Comparison of ENCODE assay signal across 24 mouse cellular contexts in the genomic region with DNA sequence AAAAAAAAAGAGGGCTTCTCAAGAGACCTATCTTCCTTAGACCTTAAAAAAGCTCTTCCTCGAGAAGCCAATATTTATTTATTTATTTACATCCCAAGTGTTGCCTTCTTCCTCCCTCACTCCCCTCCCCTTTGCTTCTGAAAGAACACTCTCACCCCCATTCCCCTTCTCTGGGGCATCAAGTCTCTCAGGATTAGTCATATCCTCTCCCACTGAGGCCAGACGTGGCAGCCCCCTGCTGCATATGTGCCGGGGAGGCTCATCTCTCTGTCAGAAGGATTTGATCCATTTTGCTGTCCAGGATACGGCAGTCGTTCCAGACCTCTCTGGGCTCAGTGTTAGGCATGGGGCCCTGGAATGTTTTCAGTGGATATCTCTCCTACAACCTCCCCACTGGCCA. TPM values are rescaled to one million over a fixed set of nuclear protein-coding genes. Genes with fewer than 3 reads are reported as not detected.
DNase-seq lines count a peak whose midpoint lies in the region; ATAC-seq and TF ChIP-seq lines count a peak whose summit lies in the region.
"Had no signal": no experiment of that assay in that cellular context is flagged by ENCODE, and none has a peak within 500 bp of the region (broad histone marks: within the 10 kb centered on the region; RNA-seq: fewer than 3 reads in every experiment).

No protein-coding gene starts in this region.

- no peaks in the 10 kb centered on the region for H3K27me3 ChIP-seq in liver, postnatal 0 days (ENCODE audit: insufficient read depth, low read length)
- no peaks in the 10 kb centered on the region for H3K27me3 ChIP-seq in liver, embryonic 12.5 days (replicated peaks)
- no peaks in the 10 kb centered on the region for H3K27me3 ChIP-seq in embryonic facial prominence, embryonic 10.5 days (replicated peaks; ENCODE audit: low read depth, poor library complexity, severe bottlenecking)
- H3K27me3 ChIP-seq: embryonic facial prominence, embryonic 13.5 days; forebrain, embryonic 12.5 days; forebrain, embryonic 15.5 days; heart, embryonic 13.5 days; hindbrain, embryonic 12.5 days; hindbrain, embryonic 15.5 days; Patski had no signal

- no peak for TF ChIP-seq EP300 in liver, postnatal 0 days (IDR thresholded peaks at IDR 0.05; ENCODE audit: low read depth)

- H3K4me1 ChIP-seq in liver, postnatal 0 days (ENCODE audit: insufficient read depth): no peaks in the 10 kb centered on the region
- H3K4me1 ChIP-seq in liver, embryonic 12.5 days: peaks cover 10% of the 10 kb centered on the region
- H3K4me1 ChIP-seq in embryonic facial prominence, embryonic 10.5 days: peaks cover under 1% of the 10 kb centered on the region; the same call in 1 of the 2 replicates
- H3K4me1 ChIP-seq: forebrain, embryonic 12.5 days; forebrain, embryonic 15.5 days; hindbrain, embryonic 12.5 days; hindbrain, embryonic 15.5 days had no signal

- no peak for ATAC-seq in liver, postnatal 0 days
- no peak for ATAC-seq in liver, embryonic 12.5 days
- ATAC-seq: forebrain, embryonic 15.5 days; Patski had no signal

- no peak for DNase-seq in liver, postnatal 0 days
- DNase-seq in testis, postnatal 10 days (ENCODE audit: low spot score): peak; percentile 14
- no peak for DNase-seq in testis, postnatal 14 days (ENCODE audit: low spot score)
- DNase-seq in embryonic facial prominence, embryonic 10.5 days (ENCODE audit: low spot score): peak; percentile 6
- DNase-seq in yolk sac, embryonic 10.5 days (ENCODE audit: low spot score): no peak
- DNase-seq: adrenal gland, postnatal 14 days; cerebellum, adult 11 months; cerebellum, adult 2 months; cerebellum, adult 9-11 months; cerebellum, postnatal 25 days; gastrocnemius, postnatal 25 days; heart, postnatal 14 days had no signal

- TF ChIP-seq CTCF in liver, postnatal 0 days (IDR thresholded peaks at IDR 0.05; ENCODE audit: low read depth): no peak

- 69% methylated on average over 5 of the region's 5 CpGs for WGBS in liver, postnatal 0 days (ENCODE audit: insufficient replicate concordance)
- WGBS in liver, embryonic 12.5 days (ENCODE audit: insufficient replicate concordance): 58% methylated on average over 5 of the region's 5 CpGs
- 83% methylated on average over 5 of the region's 5 CpGs for WGBS in embryonic facial prominence, embryonic 10.5 days

- no peaks in the 10 kb centered on the region for H3K9me3 ChIP-seq in liver, postnatal 0 days (ENCODE audit: low read length)
- H3K9me3 ChIP-seq in liver, embryonic 12.5 days (replicated peaks): peaks cover 5% of the 10 kb centered on the region; the same call in 1 of the 2 replicates
- H3K9me3 ChIP-seq in embryonic facial prominence, embryonic 10.5 days: 0 out of 2 replicates have a peak, but pooled peaks cover 2% of the 10 kb centered on the region
- H3K9me3 ChIP-seq: embryonic facial prominence, embryonic 13.5 days; forebrain, embryonic 12.5 days; forebrain, embryonic 15.5 days; heart, embryonic 10.5 days; heart, embryonic 13.5 days; hindbrain, embryonic 12.5 days; hindbrain, embryonic 15.5 days had no signal

- H3K9ac ChIP-seq in liver, postnatal 0 days (replicated peaks): no peak overlapping the region
- no peak overlapping the region for H3K9ac ChIP-seq in liver, embryonic 12.5 days
- H3K9ac ChIP-seq: embryonic facial prominence, embryonic 13.5 days; forebrain, embryonic 12.5 days; forebrain, embryonic 15.5 days; heart, embryonic 13.5 days; hindbrain, embryonic 12.5 days; hindbrain, embryonic 15.5 days had no signal

- no peak overlapping the region for H3K4me2 ChIP-seq in liver, postnatal 0 days (ENCODE audit: low read depth, low read length)
- H3K4me2 ChIP-seq in liver, embryonic 12.5 days: no peak overlapping the region
- H3K4me2 ChIP-seq: embryonic facial prominence, embryonic 13.5 days; forebrain, embryonic 12.5 days; forebrain, embryonic 15.5 days; heart, embryonic 13.5 days; hindbrain, embryonic 12.5 days; hindbrain, embryonic 15.5 days had no signal

- no peak overlapping the region for H3K4me3 ChIP-seq in liver, postnatal 0 days (ENCODE audit: low read depth, low read length)
- H3K4me3 ChIP-seq in liver, embryonic 12.5 days: no peak overlapping the region
- no peak overlapping the region for H3K4me3 ChIP-seq in embryonic facial prominence, embryonic 10.5 days
- H3K4me3 ChIP-seq: embryonic facial prominence, embryonic 13.5 days; erythroblast, embryonic 14.5 days; forebrain, embryonic 12.5 days; forebrain, embryonic 15.5 days; heart, adult 2 months; heart, embryonic 10.5 days; heart, embryonic 13.5 days; hindbrain, embryonic 12.5 days; hindbrain, embryonic 15.5 days had no signal

- no peaks in the 10 kb centered on the region for H3K36me3 ChIP-seq in liver, postnatal 0 days (replicated peaks; ENCODE audit: insufficient read depth, low read length)
- H3K36me3 ChIP-seq in liver, embryonic 12.5 days: no peaks in the 10 kb centered on the region
- no peaks in the 10 kb centered on the region for H3K36me3 ChIP-seq in embryonic facial prominence, embryonic 10.5 days (replicated peaks)
- H3K36me3 ChIP-seq: embryonic facial prominence, embryonic 13.5 days; forebrain, embryonic 12.5 days; forebrain, embryonic 15.5 days; G1E; heart, embryonic 10.5 days; heart, embryonic 13.5 days; hindbrain, embryonic 12.5 days; hindbrain, embryonic 15.5 days had no signal

- H3K27ac ChIP-seq in liver, postnatal 0 days (ENCODE audit: low read depth): 0 out of 2 replicates have a peak overlapping the region, but pooled peaks have one; percentile 35
- no peak overlapping the region for H3K27ac ChIP-seq in liver, embryonic 12.5 days
- H3K27ac ChIP-seq in embryonic facial prominence, embryonic 10.5 days (replicated peaks): no peak overlapping the region
- H3K27ac ChIP-seq: embryonic facial prominence, embryonic 13.5 days; forebrain, embryonic 12.5 days; forebrain, embryonic 15.5 days; heart, adult 2 months; heart, embryonic 10.5 days; heart, embryonic 13.5 days; hindbrain, embryonic 12.5 days; hindbrain, embryonic 15.5 days had no signal

RNA-seq across cellular contexts. Expression of a gene that starts 7.2 kb away (rescaled TPM):
- polyA plus RNA-seq in liver, postnatal 0 days (2015; fragmentation: Nextera tagmentation; extraction: Ambion mirVana): 32.5 and 35.6 TPM in 2 replicates
- polyA plus RNA-seq in liver, embryonic 12.5 days (2016; fragmentation: Nextera tagmentation; extraction: Ambion mirVana): 68.8 and 73.0 TPM in 2 replicates
- 116 and 118 TPM in 2 replicates for polyA plus RNA-seq in embryonic facial prominence, embryonic 10.5 days (2016; fragmentation: Nextera tagmentation; extraction: Ambion mirVana)

Comparison
In these comparisons a context has a peak if more than half of its experiments do, and no peak if none do; other contexts are left out.
1. DNase-seq: peak in testis, postnatal 10 days (single experiment) and embryonic facial prominence, embryonic 10.5 days (single experiment); none in liver, postnatal 0 days (single experiment), testis, postnatal 14 days (single experiment) and yolk sac, embryonic 10.5 days (single experiment).